Mouse (Mus musculus) adipocyte (in vitro differentiated cells): ENCODE data around the gene Lhx2.

Experiments used
- DNase-seq: peaks from one replicate; pipeline ENCODE4 v3.0.0-alpha.2; 2016; ENCODE audit warnings: low spot score

Gene Lhx2

GRCm38 (mm10) chr2:38359186-38359585 is 20.1 kb downstream of the Lhx2 start:
- peak; percentile 8 for DNase-seq

- no peak for DNase-seq
These were observed 20.7 kb downstream of the Lhx2 start for GRCm38 (mm10) chr2:38359811-38360210.

DNA sequence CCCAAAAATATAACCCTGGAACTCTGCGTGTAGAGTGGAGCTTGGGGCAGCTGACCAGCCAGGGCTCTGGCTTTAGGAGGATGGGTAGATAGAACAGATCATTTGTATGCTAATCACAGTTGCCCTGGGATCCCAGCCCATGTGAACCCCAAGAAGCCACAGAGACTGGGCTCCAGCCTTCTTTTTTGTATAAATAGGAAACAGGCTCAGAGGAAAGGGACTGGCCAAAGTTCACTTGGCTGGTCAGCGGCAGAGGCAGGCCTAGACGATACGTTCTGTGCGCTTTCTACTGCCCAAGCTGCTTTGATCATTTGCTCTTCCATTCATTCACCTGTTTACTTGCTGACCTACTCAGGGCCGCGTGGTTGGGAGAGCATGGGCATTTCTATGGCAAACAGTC is 27.1 kb downstream of the Lhx2 start:
- DNase-seq, result no peak

- DNase-seq, result no peak
These were observed 27.9 kb downstream of the Lhx2 start for GRCm38 (mm10) chr2:38367023-38367422.

DNA sequence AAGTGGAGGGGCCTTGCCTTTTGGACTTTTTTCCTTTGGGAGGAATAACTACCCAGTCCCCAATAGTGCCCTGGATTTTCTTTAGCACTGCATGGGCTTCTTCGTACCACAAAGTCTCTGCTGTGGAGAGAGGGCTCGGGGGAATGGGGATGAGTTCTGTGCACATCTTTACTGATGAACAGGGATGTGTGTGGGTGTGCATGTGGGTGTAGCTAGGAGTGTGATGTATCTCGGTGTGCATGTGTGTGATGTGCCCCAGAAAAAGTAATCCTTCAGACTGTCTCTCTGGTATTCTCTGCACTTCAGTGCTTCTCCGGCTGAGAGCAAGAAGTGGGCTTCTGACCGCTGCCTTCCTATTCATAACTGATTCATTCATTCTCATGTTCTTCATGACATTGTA is 28.8 kb downstream of the Lhx2 start:
- DNase-seq, result no peak

DNA sequence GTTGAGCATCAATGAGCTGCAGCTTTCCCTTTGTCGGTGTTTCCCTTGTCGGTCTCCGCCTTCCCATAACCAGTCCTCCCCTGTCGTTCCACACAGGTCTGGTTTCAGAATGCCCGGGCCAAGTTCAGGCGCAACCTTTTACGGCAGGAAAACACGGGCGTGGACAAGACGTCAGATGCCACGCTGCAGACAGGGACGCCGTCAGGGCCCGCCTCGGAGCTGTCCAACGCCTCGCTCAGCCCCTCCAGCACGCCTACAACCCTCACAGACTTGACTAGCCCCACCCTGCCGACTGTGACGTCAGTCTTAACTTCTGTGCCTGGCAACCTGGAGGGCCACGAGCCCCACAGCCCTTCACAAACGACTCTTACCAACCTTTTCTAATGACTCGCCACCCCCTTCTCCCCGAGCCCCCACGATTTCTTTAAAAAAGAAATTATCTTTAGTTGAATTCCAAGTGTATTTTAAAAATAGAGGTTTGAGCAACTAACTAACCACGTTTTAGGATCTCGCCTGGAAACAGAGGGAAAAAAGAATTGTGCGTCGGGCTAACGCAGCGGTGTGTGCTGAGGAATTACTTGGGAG is 29.8 kb downstream of the Lhx2 start:
- DNase-seq, result no peak

DNA sequence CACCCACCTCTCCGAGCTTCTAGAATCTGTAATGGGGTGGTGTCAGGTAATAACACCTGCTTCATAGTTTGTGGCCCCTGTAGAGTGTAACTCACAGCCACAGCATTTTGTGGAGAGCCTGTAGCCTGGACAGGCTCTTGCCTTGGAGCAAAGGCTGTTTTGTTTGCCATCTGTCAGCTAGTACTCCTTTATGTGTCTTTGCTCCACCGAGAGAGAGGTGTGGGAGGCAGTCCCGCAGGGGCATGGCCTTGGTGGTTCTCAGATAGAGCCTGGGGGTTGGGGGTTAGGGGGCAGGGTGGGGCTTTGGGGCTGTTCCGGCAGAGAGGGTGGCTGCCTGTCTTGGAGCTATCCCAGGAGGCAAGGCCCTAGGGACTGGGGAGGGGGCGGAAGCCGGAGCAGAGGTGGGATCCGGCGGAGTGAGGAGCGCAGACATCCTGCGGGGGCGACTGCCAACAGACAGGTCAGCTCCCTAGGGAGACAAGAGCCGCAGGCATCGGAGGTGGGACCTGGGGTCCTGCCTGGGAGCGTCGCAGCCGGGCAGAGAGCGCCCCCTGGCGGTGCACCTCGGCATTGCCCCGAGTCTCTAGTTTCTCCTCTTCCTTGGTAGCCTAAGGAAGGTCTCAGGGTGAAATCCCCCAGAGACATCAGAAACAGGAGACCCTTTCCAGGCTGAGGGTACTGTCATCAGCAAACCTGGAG is 36.7 kb downstream of the Lhx2 start:
- DNase-seq, result peak; percentile 41

GRCm38 (mm10) chr2:38377254-38377653 is 38.2 kb downstream of the Lhx2 start:
- no peak for DNase-seq

DNA sequence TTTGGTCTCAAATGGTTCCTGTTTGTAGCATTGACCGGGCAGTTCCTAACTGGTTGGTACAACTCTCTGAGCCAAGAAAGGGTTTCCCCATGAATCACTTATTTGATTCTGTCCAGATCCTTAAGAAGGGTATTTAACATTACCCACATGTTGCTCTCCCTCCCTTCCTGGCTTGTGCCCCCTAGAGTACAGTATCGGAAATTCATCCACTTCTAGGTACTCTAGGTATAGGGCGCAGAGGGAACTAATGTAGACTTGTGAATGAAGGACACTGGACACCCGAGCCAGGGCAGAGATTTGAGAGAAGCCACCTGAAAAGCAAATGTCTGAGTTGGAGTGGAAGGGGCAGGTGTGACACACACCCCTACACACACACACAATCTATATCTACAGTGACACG is 39.3 kb downstream of the Lhx2 start:
- DNase-seq, result peak; percentile 30

DNA sequence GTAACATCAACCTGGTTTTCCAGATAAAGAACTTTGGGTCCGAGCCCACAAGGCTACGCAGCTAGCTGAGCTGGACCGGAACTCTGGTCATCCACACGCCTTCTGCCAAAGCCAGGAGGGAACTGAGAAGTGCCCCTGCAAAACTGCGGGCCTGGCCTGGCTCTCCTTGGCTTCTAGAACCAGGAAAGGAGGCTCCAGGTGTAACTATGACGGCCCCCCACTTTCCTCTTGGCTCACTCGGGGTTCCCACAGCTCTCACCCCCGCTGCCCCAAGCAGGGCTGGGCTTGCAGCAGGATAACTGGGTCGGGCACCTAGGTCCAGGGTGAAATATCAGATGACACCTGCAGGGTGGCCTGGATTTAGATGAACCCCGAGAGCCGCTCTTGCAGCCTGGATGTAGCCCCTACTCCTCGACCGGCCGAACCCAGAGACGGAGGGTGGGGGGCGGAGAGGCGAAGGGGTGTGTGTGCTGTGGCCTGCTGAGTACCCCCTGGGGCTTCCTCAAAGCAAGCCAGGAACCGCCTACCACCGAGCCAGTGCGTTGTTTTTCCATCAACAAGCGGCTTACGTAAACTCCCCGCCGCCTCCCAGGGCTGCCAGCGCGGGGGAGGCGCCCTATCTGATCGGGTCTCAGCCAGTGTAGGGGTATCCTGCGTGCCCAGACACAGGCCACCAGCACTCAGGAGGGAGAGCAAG is 39.9 kb downstream of the Lhx2 start:
- no peak for DNase-seq

- no peak for DNase-seq
These were observed 40.4 kb downstream of the Lhx2 start for GRCm38 (mm10) chr2:38379546-38379870.

DNA sequence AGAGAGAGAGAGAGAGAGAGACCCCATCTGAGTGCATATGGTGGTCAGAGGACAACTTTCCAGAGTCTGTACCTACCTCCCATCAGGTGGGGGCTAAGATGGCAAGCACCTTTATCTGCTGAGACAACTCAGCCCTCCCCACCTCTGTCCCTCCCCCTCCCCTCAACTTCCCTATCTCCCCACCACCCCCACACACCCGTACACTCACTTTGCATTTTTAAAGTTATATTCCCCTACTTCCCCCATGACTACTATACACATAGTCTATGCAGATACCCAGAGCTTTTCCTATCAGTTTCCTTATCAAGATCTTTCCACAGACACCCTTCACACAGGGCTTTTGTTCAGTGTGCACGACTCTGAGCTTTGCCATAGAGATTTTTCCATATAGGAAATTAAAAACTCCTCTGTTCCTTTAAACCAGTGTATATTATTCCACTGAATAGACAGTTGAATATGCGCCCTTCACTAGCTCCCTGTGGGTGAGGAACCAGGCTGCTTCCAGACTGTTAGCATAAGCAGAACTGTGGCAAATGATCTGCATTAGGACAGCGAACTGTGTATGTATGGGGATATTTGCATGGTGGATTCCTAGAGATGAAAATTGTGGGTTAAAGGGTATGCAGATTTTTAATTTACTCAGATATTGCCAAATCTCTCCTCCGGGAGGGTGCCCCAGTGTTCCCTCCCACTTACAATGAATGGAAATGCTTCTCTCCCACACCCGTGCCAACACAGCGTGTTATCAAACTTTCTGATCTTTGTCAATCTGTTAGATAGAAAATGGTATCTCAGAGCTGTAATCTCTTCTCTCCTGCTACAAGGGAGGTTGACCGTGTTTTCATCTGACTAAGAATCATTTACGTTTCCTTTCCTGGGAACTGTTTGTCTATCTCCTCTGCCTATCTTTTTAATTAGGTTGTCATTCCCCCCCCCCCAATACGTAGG is 41.3 kb downstream of the Lhx2 start:
- no peak for DNase-seq

DNA sequence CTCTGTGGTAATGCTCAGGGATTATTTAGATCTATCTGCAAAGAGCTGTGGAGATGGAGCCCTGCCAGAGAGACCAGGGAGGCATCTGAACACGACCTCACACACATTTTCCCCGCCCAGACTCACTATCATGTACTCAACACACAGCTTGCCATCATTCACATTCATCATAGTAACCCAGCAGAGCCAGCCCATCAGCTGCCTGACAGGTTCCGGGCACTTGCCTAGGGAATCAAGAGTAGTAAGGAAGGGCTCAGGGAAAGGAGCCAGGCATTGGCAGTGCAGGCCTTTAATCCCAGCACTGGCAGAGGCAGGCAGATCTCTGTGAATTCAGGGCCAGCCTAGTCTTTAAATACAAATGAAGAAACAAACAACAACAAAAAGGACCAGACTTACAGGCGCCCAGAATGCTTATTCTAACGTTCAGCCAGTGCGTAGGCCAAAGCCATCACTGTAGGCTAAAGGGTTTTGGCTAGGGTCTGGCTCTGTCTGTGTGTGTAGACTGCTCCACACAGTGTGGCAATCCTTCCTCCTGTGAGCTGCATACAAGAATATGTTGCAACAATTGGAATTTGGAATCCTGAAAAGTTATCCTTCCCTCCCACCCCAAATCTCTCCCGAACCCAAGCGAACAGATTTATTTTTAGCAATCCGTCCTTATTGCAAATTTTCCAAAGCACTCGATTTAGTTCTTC is 48.6 kb downstream of the Lhx2 start:
- peak; percentile 74 for DNase-seq

- peak; percentile 10 for DNase-seq
These were observed 56.1 kb downstream of the Lhx2 start for GRCm38 (mm10) chr2:38394977-38395868.

GRCm38 (mm10) chr2:38395869-38396236 is 56.8 kb downstream of the Lhx2 start:
- DNase-seq, result no peak

GRCm38 (mm10) chr2:38397306-38397705 is 58.2 kb downstream of the Lhx2 start:
- DNase-seq, result no peak

DNA sequence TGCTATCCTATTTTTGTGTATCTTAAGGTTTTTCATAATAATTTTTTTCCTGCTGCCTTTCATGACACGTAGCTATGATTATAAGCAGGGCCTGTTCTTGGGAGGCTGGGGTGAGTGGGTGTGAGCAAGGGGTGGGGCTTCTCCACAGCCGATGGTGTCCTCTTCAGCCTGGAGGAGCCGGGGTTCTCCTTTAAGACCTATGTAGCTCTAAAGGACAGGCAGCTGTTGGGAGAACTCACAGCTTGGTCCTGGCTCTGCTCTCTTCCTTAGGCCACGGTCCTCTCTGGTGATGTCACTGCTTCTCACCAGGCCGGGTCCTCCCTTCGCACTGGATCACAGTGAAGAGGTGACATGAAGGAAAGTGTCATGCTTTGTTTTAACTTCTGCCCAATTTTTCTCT is 58.8 kb downstream of the Lhx2 start:
- no peak for DNase-seq

GRCm38 (mm10) chr2:38402611-38403010 is 63.5 kb downstream of the Lhx2 start:
- no peak for DNase-seq

GRCm38 (mm10) chr2:38403231-38403630 is 64.2 kb downstream of the Lhx2 start:
- DNase-seq, result no peak

GRCm38 (mm10) chr2:38404007-38404596 is 65.0 kb downstream of the Lhx2 start:
- DNase-seq, result no peak
